Mouse (Mus musculus): Measurements from ENCODE around the gene Ribc2. TPM values are rescaled to one million over a fixed set of nuclear protein-coding genes. Genes with fewer than 3 reads are reported as not detected.

Gene Ribc2
- total RNA-seq (2023): not detected

GRCm38 (mm10) chr15:85131275-85132192 is at the start of gene Ribc2, which contains the start of gene Smc1b:
Gene Ribc2, plus strand, starts transcription at chr15:85132078.
Gene Smc1b, minus strand, starts transcription at chr15:85131964.

Other genes with a start within 250 kb of the Ribc2 start
- 0.92 TPM for gene Gm29666, start 212.0 kb upstream of the Ribc2 start, total RNA-seq (2023)
- 59.4 TPM for gene Nup50, start 208.7 kb upstream of the Ribc2 start, total RNA-seq (2023)
- 17.7 TPM for gene 5031439G07Rik, start 143.5 kb upstream of the Ribc2 start, total RNA-seq (2023)
- gene Upk3a, start 114.9 kb upstream of the Ribc2 start, total RNA-seq (2023): not detected
- 205 TPM for gene Fam118a, start 103.1 kb upstream of the Ribc2 start, total RNA-seq (2023)
- not detected for gene Smc1b, start 114 bp upstream of the Ribc2 start, total RNA-seq (2023)
- gene Fbln1, start 73.9 kb downstream of the Ribc2 start, total RNA-seq (2023): 1.0 TPM
- 49.0 TPM for gene Atxn10, start 204.2 kb downstream of the Ribc2 start, total RNA-seq (2023)